Mouse (Mus musculus) stomach, embryonic 16.5 days (tissue): ENCODE data around the gene Commd3. TPM values are rescaled to one million over a fixed set of nuclear protein-coding genes. Genes with fewer than 3 reads are reported as not detected.
A peak's percentile ranks its signal among the peaks of the same experiment; 100 is the strongest.

Experiments used
- ATAC-seq: fragments of 200-750 bp; cut with Nextera tagmentation; 2 replicates; pipeline ENCODE4 v1.8.0; 2017; ENCODE audit warnings: moderate number of reproducible peaks, moderate TSS enrichment; ENCODE audit not compliant: insufficient read depth, low FRiP score
- H3K27ac ChIP-seq: fragments of 300-500 bp; sonication (generic); 2 replicates; pipeline ENCODE4 v1.5.1; 2014; ENCODE audit warnings: low read length
- H3K27me3 ChIP-seq: fragments of 300-500 bp; sonication (generic); 2 replicates; pipeline ENCODE4 v1.6.1; 2014; ENCODE audit warnings: low read length, control low read depth, mixed read lengths; ENCODE audit not compliant: control insufficient read depth, insufficient read depth
- H3K36me3 ChIP-seq: fragments of 300-500 bp; sonication (generic); 2 replicates; pipeline ENCODE4 v1.6.1; 2014; ENCODE audit warnings: low read length; ENCODE audit not compliant: control insufficient read depth, insufficient read depth
- H3K4me1 ChIP-seq: fragments of 300-500 bp; sonication (generic); 2 replicates; pipeline ENCODE4 v1.6.1; 2014; ENCODE audit warnings: low read length, control low read depth, mixed read lengths; ENCODE audit not compliant: control insufficient read depth, insufficient read depth
- H3K4me2 ChIP-seq: fragments of 300-500 bp; sonication (generic); 2 replicates; pipeline ENCODE4 v1.6.1; 2014; ENCODE audit warnings: low read depth, low read length, mixed read lengths
- H3K4me3 ChIP-seq: fragments of 300-500 bp; sonication (generic); replicated peaks from 2 replicates; pipeline ENCODE4 v1.5.1; 2014; ENCODE audit warnings: mild to moderate bottlenecking, low read length
- H3K9ac ChIP-seq: fragments of 300-500 bp; sonication (generic); 2 replicates; pipeline ENCODE4 v1.6.1; 2014; ENCODE audit warnings: low read length
- H3K9me3 ChIP-seq: fragments of 300-500 bp; sonication (generic); replicated peaks from 2 replicates; pipeline ENCODE4 v1.6.1; 2016; ENCODE audit warnings: low read length, control low read depth; ENCODE audit not compliant: control insufficient read depth
- WGBS: fragments of 180-500 bp; shearing (Covaris S2); extraction: QIAGEN DNeasy Blood & Tissue Kit; methylation state at CpG from one replicate; pipeline ENCODE4 v1.1.7; 2014; 5-methylcytosine and 5-hydroxymethylcytosine counted together
- polyA plus RNA-seq: library from polyadenylated mRNA; unstranded; fragments of >200 nt; fragmentation: Nextera tagmentation; extraction: Ambion mirVana; gene quantifications from 2 replicates; pipeline ENCODE4 v1.2.1, GENCODE M21; 2015

The Commd3 gene
- polyA plus RNA-seq, 1 experiment from 2014 or later, result 214 TPM

DNA sequence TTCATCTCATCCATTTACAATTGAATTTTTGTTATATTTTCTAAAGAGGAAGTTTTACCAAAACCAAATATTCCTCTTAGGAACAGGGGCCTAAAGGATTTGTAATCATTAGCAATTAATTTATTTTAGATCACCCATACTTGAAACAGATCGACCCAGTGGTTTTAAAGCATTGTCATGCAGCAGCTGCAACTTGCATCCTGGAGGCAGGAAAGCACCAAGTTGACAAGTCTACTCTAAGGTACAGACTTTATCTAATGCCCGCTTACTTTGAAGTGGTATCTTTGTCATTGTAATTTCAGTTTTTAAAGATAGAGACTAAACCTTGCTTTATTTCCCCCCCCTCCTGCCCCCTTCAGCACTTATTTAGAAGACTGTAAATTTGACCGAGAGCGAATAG, 1.6 kb downstream of the Commd3 start:
- 69% methylated on average over 4 of the region's 4 CpGs for WGBS
- Histone ChIP-seq H3K4me2 (no peak overlapping the region), H3K9ac (no peak overlapping the region), H3K27me3 (no peaks in the 10 kb centered on the region), H3K36me3 (no peaks in the 10 kb centered on the region), H3K4me1 (peaks cover 15% of the 10 kb centered on the region), H3K9me3 (no peaks in the 10 kb centered on the region), H3K27ac (no peak overlapping the region), H3K4me3 (no peak overlapping the region)
- no peak for ATAC-seq

DNA sequence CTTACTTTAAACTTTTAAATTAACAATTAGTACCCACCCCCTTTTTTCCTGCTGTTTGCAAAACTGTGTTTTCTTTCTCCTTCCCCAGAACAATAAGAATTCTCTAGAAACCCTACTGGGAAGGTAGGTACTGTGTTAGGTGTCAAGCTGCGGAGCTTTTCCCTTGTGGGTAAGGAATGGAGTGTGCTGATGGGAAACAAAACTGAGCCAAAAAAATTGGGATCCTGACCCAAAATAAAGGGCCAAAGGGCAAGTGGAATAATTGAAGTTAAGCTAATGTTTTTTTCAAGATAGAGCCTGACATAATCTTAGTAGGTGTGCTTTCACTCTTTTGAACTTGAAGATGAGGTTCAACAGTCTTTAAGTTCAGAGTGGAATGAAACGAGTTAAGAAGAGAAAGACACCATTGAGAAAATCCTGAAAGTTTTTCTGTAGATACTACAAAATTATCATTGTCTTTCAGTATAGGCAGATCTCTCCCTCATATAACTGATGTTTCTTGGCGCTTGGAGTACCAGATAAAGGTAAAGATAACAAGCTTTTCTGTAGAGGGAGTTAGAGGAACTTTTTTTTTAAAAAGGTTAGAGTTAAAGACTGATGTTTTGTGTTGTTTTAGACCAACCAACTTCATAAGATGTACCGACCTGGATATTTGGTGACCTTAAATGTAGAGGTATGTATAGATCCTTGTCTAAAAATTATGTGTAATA, 2.2 kb downstream of the Commd3 start:
- Histone ChIP-seq H3K36me3 (no peaks in the 10 kb centered on the region), H3K27me3 (no peaks in the 10 kb centered on the region), H3K4me2 (no peak overlapping the region), H3K9ac (no peak overlapping the region), H3K27ac (no peak overlapping the region), H3K4me1 (peaks cover 15% of the 10 kb centered on the region), H3K4me3 (no peak overlapping the region), H3K9me3 (no peaks in the 10 kb centered on the region)
- ATAC-seq, result no peak
- WGBS, result 85% methylated on average over 4 of the region's 4 CpGs

DNA sequence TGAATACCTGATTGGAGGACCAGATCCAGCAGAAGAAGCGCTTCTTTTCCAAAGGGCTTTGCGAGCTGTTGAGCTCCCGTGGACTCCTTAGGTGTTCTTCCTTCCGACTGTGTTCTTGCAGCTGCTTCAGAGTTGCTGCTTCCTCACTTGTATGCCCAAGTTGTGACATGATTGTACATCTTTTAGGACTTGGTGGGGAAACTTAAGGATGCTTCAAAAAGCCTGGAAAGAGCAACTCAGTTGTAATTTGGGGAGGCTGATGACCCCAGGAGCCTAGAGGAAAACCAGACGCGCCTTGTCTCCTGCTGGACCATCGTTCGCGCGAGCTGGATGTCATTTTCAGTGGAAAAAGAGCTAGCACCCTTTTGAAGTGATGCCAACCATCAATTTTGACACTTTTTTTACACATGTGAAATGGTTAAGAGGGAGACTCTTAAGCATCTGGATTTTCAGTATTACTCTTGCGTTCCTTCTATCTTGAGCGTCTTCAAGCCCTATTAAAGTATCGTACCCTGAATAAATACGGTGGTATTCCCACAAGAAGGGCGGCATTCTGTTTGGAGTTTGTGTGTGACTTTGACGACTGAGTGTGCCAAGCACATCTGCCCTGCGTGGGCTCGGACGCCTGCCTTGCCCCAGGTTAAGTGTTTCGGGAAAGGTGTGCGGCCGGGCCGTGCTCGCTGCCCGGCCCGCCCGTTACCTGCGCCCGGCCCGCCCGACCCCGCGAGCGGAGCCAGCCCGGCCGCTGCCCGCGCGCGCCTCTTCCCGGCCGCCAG, 3.7 kb downstream of the Commd3 start:
- H3K4me1 ChIP-seq, result peaks cover 22% of the 10 kb centered on the region
- peak overlapping the region; percentile 82 for H3K27ac ChIP-seq
- peak overlapping the region; percentile 85 for H3K4me3 ChIP-seq
- H3K9me3 ChIP-seq, result no peaks in the 10 kb centered on the region
- peak overlapping the region; percentile 95 for H3K9ac ChIP-seq
- no peaks in the 10 kb centered on the region for H3K27me3 ChIP-seq
- no peaks in the 10 kb centered on the region for H3K36me3 ChIP-seq
- peak overlapping the region; percentile 86 for H3K4me2 ChIP-seq
- no peak for ATAC-seq
- 16% methylated on average over 40 of the region's 42 CpGs for WGBS

DNA sequence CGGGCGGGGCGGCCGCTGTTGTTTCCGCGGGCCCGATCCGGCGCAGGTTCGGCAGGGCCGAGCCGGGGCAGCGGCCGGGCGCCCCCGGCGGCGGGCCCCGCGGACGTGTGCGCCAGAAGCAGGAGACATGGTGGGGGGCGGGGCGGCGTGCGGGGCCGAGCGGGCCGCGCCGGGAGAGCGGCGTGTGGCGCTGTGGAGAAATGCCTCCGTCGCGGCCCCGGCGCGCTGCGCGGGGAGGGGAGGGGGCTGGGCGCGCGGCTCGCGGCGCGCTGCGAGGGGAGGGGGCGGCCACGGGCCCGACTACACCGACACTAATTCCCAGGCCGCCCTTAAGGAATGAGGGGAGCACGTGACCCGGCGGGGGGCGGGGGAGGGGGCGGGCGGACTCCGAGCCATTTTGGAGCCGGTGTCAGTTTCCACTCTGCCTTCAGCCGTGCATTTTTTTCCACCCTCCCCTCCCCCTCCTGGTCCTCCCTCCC, 4.3 kb downstream of the Commd3 start:
- WGBS, result under 1% methylated on average over 23 of the region's 64 CpGs
- Histone ChIP-seq H3K4me1 (peaks cover 25% of the 10 kb centered on the region), H3K27ac (peak overlapping the region; percentile 92), H3K27me3 (no peaks in the 10 kb centered on the region), H3K9ac (peak overlapping the region; percentile 95), H3K4me2 (peak overlapping the region; percentile 86), H3K36me3 (no peaks in the 10 kb centered on the region), H3K4me3 (peak overlapping the region; percentile 85), H3K9me3 (no peaks in the 10 kb centered on the region)
- peak; percentile 89 for ATAC-seq

DNA sequence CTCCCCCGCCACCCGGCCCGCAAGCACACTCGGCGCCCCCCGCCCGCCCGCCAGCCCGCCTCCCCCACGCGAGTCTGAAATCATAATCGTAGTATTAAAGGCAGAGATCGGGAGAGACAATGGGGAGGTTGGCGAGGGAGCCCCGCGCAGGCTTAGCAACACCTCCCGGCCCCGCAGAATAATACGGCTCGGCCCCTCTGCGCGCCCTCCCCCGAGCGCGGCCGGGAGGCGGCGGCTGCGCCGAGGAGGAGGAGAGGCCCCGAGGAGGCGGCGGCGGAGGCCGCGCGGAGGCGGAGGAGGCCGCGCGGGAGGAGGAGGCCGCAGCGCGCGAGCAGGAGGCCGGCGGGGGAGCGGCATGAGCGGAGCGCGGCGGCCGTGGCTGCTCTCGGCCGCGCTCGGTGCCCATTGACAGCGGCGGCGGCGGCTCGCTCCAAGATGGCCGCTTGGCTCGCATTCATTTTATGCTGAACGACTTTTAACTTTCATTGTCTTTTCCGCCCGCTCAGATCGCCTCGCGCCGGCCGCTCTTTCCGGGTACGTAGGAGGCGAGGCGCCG, 4.8 kb downstream of the Commd3 start, which contains the start of gene Bmi1:
Bmi1 (plus strand) TSS at position 83 of the 556 bp plus-strand sequence.
- H3K9me3 ChIP-seq, result no peaks in the 10 kb centered on the region
- no peaks in the 10 kb centered on the region for H3K27me3 ChIP-seq
- peak within 1 kb of the TSS; percentile 85 for H3K4me3 ChIP-seq
- H3K36me3 ChIP-seq, result no peaks in the 10 kb centered on the region
- peak within 1 kb of the TSS; percentile 95 for H3K9ac ChIP-seq
- ATAC-seq, result peak; percentile 73
- under 1% methylated on average over 58 of the region's 77 CpGs for WGBS
- peak within 1 kb of the TSS; percentile 92 for H3K27ac ChIP-seq
- peaks cover 25% of the 10 kb centered on the region for H3K4me1 ChIP-seq
- peak within 1 kb of the TSS; percentile 86 for H3K4me2 ChIP-seq

DNA sequence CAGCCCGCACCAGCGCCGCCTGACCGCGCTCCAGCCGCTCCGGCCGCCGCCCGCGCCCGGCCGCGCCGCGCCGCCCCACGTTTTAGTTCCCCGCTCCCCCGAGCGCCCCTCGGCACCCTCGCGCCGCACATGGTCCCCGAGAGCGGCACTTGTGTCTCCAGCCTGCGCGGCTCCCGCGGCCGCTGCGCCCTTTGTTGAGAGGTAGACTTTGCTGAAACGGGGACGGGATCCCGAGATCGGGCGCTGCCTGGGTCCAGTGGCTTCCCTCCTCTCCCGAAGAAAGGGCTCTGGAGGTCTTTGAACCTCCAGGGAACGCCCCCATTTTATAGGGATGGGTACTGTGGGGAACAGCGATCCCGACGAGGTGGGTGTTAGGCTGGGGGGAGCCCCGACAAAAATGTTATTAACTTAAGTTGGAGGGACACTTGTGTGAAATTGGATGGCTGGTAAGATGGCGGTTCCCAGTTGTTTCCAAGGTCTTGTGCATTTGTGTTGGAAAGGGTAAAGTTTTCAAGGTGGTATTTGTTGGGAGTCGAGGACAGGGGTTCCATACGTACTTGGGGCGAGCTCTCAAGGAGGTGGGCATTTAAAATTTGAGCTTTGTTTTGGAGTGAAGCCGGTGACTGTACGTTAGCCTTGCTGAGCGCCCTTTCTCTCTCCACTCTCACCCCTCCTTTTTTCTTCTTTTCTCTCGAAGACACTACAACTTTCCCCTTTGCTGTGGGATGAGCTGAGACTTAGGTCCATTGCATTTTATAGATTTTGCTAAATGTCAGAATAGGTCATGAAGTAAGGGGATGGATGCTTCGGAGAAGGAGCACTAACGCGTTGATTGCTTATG, 5.7 kb downstream of the Commd3 start:
- no peak for ATAC-seq
- H3K27ac ChIP-seq, result no peak overlapping the region
- no peaks in the 10 kb centered on the region for H3K36me3 ChIP-seq
- WGBS, result 1% methylated on average over 51 of the region's 55 CpGs
- no peaks in the 10 kb centered on the region for H3K27me3 ChIP-seq
- H3K4me3 ChIP-seq, result peak overlapping the region; percentile 85
- H3K9me3 ChIP-seq, result no peaks in the 10 kb centered on the region
- H3K4me1 ChIP-seq, result peaks cover 25% of the 10 kb centered on the region
- H3K9ac ChIP-seq, result peak overlapping the region; percentile 95
- peak overlapping the region; percentile 86 for H3K4me2 ChIP-seq

DNA sequence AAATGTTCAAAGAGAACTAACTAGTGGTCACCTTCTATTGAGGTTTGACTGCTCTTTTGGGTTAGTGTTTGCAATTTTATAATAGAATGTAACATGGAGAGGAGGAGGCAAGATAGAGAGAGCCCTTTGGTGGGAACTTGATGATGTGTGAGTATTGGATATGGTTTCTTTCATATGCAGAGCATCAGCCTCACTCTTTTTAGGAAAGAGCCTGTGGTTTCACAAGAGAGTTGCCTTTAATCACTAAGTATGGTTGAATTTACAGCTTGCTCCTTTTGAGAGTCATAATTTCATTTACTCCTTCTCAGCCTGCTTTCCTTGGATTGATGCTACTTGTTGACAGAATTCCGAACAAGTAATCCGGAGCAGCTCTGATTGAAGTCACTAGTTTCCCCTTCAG, 7.5 kb downstream of the Commd3 start:
- no peaks in the 10 kb centered on the region for H3K27me3 ChIP-seq
- peaks cover 7% of the 10 kb centered on the region; the same call in 1 of the 2 replicates for H3K36me3 ChIP-seq
- H3K4me2 ChIP-seq, result no peak overlapping the region
- H3K4me1 ChIP-seq, result peaks cover 21% of the 10 kb centered on the region
- 83% methylated on average over 2 of the region's 2 CpGs for WGBS
- H3K9me3 ChIP-seq, result no peaks in the 10 kb centered on the region
- no peak overlapping the region for H3K4me3 ChIP-seq
- H3K27ac ChIP-seq, result no peak overlapping the region
- H3K9ac ChIP-seq, result no peak overlapping the region
- no peak for ATAC-seq

DNA sequence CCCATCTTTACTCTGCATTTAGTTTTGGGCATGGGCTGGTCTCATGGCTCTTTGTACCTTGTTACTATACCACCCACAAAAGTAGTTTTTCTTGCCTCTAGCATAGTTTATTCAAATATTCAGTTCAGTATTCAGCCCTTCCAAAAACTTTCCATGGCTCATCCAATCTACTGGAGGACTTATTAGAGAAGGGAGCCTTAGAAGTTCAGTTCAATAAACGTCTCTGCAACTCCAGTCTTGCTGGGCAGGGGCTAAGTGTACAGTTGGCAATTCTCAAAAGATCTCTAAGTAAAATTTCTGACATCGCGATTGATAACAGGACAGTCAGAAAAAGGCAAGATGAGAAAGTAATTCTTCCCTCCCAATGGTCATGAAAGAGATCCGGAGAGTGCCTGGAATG, 8.3 kb downstream of the Commd3 start:
- H3K9ac ChIP-seq, result peak overlapping the region; percentile 57
- no peaks in the 10 kb centered on the region for H3K27me3 ChIP-seq
- H3K36me3 ChIP-seq, result peaks cover 7% of the 10 kb centered on the region; the same call in 1 of the 2 replicates
- H3K4me2 ChIP-seq, result peak overlapping the region; percentile 80
- H3K9me3 ChIP-seq, result no peaks in the 10 kb centered on the region
- H3K4me1 ChIP-seq, result peaks cover 21% of the 10 kb centered on the region
- 4% methylated on average over 4 of the region's 4 CpGs for WGBS
- peak overlapping the region; percentile 46 for H3K4me3 ChIP-seq
- no peak for ATAC-seq
- H3K27ac ChIP-seq, result no peak overlapping the region
